Mouse (Mus musculus): ENCODE data around the gene Rfx7.

The Rfx7 gene

DNA sequence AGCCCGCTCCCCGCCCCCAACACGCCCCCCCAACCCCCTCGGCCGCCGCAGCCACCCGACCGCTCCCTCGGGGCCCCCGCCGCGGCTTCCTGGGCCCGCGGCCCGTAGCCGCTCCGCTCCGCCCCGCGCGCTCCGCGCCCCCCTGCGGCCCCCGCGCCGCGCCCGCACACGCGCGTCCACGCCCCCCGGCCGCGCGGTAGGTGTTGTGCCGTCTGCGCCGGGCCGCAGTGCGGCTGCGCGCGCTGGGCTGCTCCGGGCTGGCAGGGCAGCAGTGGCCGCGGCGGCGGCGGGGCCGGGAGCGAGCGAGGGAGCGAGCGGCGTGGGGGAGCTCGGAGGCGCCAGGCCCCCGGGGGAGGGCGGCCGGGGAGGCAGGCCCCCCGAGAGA is at the start of gene Rfx7:
Gene Rfx7 (plus strand): TSS at position 245 of the 385 bp plus-strand sequence.
- peak; percentile 70 to 79 for DNase-seq (ENCODE audit: low spot score in 2 of 2)

DNA sequence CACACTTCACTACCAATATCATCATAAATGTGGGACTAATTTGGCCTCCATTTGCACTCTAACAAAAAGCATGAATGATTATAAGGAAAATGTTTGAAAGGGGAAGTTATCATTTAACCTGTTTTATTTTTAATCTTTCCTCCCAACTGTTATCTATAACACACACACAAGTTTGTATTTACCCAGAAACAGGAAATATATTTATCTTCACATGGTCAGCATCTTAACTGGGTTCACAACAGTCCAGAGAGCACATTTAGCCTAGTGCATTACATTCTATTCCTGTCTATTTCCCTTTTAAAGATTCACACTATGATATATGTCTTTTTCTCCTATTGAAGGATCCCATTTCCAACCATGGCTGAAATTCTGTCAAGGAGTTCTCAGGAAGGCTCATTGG is 43.5 kb upstream of the Rfx7 start:
- no peak for DNase-seq (ENCODE audit: low spot score in 2 of 2)

DNA sequence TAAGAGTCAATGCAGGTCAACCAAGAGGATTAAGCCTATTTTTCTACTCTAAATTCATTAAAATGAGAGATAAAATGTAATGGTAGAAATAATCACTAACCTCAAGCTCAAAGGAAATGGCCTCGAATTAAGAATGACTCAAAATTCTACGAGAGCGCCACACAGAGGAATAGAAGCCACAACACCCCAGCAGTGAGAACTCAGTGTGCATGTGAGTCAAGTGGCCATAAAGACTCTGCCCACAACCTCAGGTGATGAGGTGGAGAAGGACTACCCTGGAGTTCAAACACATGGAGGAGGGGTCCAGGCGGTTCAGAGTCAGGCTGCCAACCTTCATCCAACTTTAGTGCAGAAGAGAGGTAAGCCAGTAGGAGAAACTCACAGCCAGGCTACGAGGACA is 42.9 kb upstream of the Rfx7 start:
- DNase-seq (ENCODE audit: low spot score in 2 of 2) = no peak

GRCm38 (mm10) chr9:72491559-72492193 is 40.4 kb upstream of the Rfx7 start:
- peak; percentile 80 to 88 for DNase-seq (ENCODE audit: low spot score in 2 of 2)

GRCm38 (mm10) chr9:72492194-72492565 is 39.9 kb upstream of the Rfx7 start, which contains the start of gene Tex9:
Gene Tex9 (minus strand): TSS chr9:72492212.
- no peak for DNase-seq (ENCODE audit: low spot score in 2 of 2)

- no peak for DNase-seq (ENCODE audit: low spot score in 2 of 2)
Observed at GRCm38 (mm10) chr9:72493465-72493864, 38.6 kb upstream of the Rfx7 start.

- DNase-seq (ENCODE audit: low spot score in 2 of 2) = no peak
Observed at GRCm38 (mm10) chr9:72493984-72494685, 37.9 kb upstream of the Rfx7 start.

DNA sequence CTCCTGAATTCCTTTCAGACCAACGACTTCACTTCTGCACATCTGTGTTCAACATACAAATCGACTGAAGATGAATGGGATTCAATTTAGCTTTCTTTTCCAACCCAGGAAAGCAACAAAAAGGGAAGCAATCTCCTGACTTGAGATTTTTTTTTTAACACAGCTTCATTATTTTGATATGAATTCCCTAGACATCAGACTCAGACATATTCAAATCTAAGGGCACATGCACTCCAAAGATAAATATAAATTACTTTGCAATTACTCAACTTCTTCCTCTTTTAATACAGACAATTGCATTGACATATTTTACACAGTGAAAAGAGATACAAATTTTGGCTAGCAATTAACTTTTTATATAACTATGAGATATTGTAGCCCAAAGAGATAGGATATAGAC is 35.3 kb upstream of the Rfx7 start:
- no peak for DNase-seq (ENCODE audit: low spot score in 2 of 2)

GRCm38 (mm10) chr9:72497171-72497570 is 34.9 kb upstream of the Rfx7 start:
- no peak for DNase-seq (ENCODE audit: low spot score in 2 of 2)

- no peak for DNase-seq (ENCODE audit: low spot score in 2 of 2)
Observed at GRCm38 (mm10) chr9:72512229-72512981, 19.6 kb upstream of the Rfx7 start.

GRCm38 (mm10) chr9:72515366-72515765 is 16.7 kb upstream of the Rfx7 start:
- no peak for DNase-seq (ENCODE audit: low spot score in 2 of 2)

- DNase-seq (ENCODE audit: low spot score in 2 of 2) = no peak
Observed at GRCm38 (mm10) chr9:72519246-72519645, 12.8 kb upstream of the Rfx7 start.

GRCm38 (mm10) chr9:72520849-72521248 is 11.2 kb upstream of the Rfx7 start:
- no peak for DNase-seq (ENCODE audit: low spot score in 2 of 2)

DNA sequence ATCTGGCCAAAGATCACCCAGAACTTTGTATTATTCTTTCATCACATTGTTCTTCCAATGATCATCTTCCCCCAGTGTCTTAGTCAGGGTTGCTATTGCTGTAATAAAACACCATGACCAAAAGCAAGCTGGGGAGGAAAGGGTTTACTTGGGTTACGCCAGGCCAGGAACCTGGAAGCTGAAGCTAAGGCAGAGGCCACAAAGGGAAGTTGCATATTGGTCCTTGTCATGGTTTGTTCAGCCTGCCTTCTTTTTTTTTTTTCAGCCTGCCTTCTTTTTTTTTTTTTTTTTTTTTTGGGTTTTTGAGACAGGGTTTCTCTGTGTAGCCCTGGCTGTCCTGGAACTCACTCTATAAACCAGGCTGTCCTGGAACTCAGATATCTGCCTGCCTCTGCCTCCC is 5.9 kb upstream of the Rfx7 start:
- no peak for DNase-seq (ENCODE audit: low spot score in 2 of 2)

DNA sequence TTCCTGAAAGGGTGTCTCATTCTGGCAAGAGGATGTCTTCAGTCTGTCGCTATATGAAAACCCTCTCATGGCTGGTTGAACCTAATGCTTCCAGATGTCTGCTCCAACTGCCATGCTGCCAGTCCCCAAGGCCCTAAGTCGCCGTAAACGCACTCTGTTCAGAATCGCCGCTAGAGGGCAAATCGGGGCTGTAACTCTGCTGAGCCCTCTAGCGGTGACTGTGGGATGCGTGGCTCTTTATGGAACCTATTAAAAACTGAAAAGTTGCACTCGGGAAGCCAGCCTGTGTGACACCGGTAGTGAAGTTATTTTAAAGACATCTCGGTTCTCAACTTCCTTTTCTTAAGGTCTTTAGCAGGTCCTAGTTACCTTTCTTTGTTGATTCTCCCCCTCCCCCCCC is 1.8 kb upstream of the Rfx7 start:
- peak; percentile 55 to 78 for DNase-seq (ENCODE audit: low spot score in 2 of 2)

- DNase-seq (ENCODE audit: low spot score in 2 of 2) = no peak
Observed at GRCm38 (mm10) chr9:72530824-72531223, 1.2 kb upstream of the Rfx7 start.

DNA sequence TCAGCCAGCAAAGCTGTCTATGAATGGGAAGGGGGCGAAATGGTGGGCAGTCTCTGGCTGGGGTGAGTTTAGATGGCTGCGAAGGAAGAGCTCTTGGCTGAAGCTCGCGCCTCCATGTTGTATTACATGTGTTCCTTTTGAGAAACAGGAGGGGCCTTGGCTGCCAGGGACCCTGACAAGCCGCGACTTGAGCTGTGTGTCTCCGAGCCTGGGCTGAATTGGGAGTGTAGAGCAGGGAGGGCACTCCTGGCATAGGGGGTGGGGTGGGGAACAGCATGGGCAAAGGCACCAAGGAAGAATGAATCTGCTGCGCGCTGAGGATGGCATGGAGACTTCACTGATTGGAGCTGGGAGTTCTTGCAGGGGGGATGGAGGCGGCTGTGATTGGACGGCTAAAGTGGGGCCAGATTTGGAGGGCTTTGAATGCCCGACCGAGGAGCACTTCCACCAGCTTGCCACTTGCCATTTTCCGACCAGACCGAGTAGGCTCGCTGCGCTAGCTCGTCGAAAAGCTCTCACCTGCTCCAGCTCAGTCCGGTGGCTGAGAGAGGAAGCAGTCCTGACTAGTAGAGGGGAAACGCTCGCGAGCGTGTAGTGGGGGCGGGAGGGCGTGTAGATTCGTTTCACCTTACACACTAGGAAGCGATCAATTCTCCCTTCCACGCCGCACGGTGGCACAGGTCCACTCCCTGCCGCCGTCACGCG is 597 bp upstream of the Rfx7 start:
- peak; percentile 84 to 86 for DNase-seq (ENCODE audit: low spot score in 2 of 2)

DNA sequence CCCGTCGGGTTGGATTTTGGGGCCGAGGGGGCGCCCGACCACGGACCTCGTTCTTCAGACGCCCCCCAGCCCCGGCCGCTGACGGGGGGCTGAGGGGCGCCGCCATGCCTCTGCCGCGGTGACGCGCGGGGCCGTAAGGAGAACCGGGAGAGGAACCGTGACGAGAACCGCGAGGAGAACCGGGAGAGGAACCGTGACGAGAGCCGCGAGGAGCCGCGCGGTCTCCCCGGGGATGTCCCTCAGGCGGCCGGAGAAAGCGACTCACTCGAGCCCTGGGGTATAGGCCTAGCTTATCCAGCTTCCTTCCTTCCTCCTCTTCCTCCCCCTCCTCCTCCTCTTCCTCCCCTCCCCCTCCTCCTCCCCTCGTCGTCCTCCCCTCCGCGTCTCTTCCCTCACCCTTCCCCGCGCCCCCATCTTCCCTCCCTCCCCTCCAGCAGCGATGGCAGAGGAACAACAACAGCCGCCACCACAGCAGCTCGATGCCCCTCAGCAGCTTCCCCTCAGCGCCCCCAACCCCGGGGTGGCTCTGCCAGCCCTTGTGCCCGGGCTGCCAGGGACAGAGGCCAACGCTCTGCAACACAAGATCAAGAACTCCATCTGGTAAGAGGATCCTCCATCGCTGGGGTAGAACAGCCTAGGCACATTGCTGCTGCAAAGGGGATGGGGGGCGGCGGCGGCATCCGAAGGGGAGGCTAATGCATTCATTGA is 495 bp downstream of the Rfx7 start:
- DNase-seq (ENCODE audit: low spot score in 2 of 2) = peak; percentile 49 to 61

GRCm38 (mm10) chr9:72533089-72533415 is 1.0 kb downstream of the Rfx7 start:
- DNase-seq (ENCODE audit: low spot score in 2 of 2) = no peak

GRCm38 (mm10) chr9:72534985-72535384 is 2.9 kb downstream of the Rfx7 start:
- no peak for DNase-seq (ENCODE audit: low spot score in 2 of 2)

DNA sequence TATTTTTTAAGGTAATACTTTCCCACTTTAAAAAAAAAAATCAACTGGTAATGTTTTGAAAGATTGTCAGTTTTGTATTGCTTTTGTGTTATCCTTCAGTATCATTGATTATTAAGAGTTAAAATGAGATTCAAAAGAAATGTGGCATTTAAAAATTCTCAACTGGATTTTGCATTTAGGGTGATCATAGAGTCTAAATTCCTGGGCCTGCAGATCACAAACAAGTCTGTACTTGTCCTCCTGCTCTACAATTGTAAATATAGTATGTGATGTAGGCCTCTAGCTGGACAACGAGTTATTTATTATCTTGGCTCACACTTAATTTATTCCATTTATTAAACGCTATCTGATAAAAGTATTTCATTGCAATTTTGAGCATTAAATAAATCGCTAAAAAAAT is 3.4 kb downstream of the Rfx7 start:
- no peak for DNase-seq (ENCODE audit: low spot score in 2 of 2)

DNA sequence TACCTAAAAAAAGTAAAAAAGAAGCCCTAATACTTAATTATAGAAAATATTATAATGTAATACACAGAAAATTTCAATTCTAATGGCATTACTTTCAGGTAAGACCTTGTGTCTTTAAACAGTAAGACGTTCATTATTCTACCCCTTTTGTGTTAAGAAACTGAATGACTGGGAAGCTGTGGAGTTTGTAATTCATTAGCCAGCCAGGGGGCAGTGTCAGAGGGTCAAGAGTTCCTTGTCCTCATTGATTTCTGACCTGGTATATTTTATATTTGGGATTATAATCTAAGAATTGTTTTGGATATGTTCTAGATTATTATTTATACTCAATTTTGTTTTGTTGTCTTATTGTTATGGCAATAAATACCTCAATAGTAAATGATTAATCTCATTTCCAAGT is 5.0 kb downstream of the Rfx7 start:
- no peak for DNase-seq (ENCODE audit: low spot score in 2 of 2)
